Mouse (Mus musculus): Measurements from ENCODE around the gene Ptprs. TPM values are rescaled to one million over a fixed set of nuclear protein-coding genes. Genes with fewer than 3 reads are reported as not detected.

Gene Ptprs
- polyA plus RNA-seq, 1 experiment, result 478 TPM

DNA sequence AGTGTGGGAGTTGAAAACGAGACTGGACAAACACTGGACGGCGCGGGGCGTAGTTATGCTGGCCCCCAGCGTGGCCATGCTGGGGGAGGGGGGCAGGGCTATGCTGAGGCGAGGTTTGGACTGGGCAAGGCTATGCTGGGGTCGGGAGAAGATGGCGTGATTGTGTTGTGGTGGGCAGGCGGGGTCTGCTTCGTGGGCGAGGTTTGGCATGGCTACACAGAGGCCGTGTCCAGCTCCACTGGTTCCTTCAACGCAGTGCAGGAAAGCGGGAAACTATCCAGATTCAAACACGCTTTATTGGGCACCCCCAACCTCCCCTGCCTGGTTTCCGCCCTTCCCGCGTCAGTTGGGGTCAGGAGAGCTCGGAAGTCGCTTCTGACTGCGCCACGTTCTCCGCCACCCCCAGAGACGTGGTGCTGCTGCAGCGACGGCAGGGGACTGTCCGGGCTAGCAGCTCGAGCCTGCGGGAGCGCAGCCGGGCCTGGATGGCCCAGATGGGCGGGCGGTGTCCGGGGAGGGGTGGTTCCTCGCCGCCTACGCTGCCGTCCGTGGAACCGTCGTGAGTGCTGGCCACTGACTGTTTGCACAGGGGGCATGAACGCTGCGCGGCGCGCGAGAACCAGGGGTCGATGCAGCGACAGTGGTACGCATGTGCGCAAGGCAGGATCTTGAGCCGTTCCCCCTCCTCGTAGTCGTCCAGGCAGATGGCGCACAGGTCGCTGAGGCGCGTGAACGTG, 34.9 kb upstream of the Ptprs start:
- Histone ChIP-seq H3K4me1 (ENCODE audit: control insufficient read depth, insufficient read depth, low read length) (peaks cover 13% of the 10 kb centered on the region), H3K27ac (ENCODE audit: insufficient read depth, low read length) (no peak overlapping the region), H3K4me3 (replicated peaks; ENCODE audit: insufficient read depth, low read depth, low read length) (no peak overlapping the region), H3K27me3 (ENCODE audit: control insufficient read depth, insufficient read depth, low read length) (no peaks in the 10 kb centered on the region)
- TF ChIP-seq CTCF (IDR thresholded peaks at IDR 0.05; ENCODE audit: borderline replicate concordance, insufficient read depth, low read depth, low read length) (no peak), POLR2A (IDR thresholded peaks at IDR 0.05; ENCODE audit: borderline replicate concordance, insufficient read depth, low read length) (no peak)
- DNase-seq, result peak; percentile 34 to 47
- WGBS, result 2% methylated on average over 60 of the region's 60 CpGs

DNA sequence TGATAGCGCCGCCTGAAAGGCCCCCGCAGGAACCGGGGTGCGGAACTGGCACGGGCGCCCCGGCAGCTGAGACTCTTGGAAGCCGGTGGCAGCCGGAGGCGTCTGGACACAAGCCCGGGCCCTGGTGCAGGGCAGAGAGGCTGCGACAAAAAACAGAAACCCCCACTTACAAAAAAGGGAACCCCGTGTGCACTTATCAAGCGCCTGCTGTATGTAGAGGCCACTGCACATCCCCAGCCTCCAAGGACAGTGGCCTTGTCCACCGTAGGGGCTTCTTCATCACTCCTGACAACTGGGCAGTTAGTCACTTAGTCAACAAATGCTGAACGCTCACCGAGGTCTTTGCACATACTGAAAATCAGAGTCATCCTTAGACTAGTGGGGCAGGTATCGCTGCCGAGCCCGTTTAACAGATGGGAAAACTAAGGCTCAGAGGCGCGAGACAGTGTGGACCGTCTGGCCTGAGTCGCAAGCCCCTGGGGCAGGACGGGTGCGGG, 34.2 kb upstream of the Ptprs start:
- 5% methylated on average over 27 of the region's 27 CpGs for WGBS
- no peak overlapping the region for H3K4me3 ChIP-seq (replicated peaks; ENCODE audit: insufficient read depth, low read depth, low read length)
- TF ChIP-seq POLR2A (IDR thresholded peaks at IDR 0.05; ENCODE audit: borderline replicate concordance, insufficient read depth, low read length) (no peak), CTCF (IDR thresholded peaks at IDR 0.05; ENCODE audit: borderline replicate concordance, insufficient read depth, low read depth, low read length) (no peak)
- peaks cover 13% of the 10 kb centered on the region for H3K4me1 ChIP-seq (ENCODE audit: control insufficient read depth, insufficient read depth, low read length)
- DNase-seq, result peak; percentile 75 to 76
- no peak overlapping the region for H3K27ac ChIP-seq (ENCODE audit: insufficient read depth, low read length)
- no peaks in the 10 kb centered on the region for H3K27me3 ChIP-seq (ENCODE audit: control insufficient read depth, insufficient read depth, low read length)

DNA sequence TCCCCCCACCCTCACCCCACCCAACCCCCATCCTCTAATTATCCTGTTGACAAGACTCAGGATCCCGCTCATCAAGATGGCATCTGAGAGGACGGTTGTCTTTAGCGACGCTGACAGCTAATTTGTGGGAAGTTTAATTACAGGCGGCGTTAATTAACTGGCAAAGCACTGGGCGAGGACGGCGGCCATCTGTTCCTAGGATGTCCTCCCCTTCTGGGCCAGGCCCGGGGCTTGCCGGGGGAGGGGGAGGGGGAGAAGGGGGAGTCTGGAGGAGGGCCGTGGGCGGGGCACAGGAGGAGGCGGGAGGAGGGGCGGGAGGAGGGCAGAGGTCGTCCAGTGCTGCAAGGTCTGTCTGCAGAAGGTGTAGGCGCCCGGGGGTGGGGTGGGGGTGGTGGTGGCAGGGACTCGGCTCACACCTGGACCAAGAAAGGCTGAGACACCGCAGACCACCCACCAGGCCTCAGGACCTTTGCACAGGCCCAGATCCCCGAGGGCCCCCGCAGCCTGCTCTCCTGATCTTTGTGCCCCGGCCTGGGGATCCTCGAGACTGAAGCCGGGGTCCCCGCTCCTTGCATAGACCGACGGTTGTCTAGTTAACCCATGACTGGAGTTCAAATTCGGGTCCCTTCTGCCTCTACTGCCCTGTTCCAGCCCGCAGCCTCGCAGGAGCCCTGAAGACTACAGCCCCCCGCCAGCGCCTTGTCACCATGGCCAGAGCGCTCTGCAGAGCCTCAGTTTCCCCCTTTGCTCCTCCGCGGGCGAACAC, 33.6 kb upstream of the Ptprs start:
- H3K27ac ChIP-seq (ENCODE audit: insufficient read depth, low read length), result no peak overlapping the region

GRCm38 (mm10) chr17:56509021-56509640, 32.8 kb upstream of the Ptprs start:
- Histone ChIP-seq H3K27ac (ENCODE audit: insufficient read depth, low read length) (no peak overlapping the region), H3K4me1 (ENCODE audit: control insufficient read depth, insufficient read depth, low read length) (peaks cover 13% of the 10 kb centered on the region), H3K4me3 (replicated peaks; ENCODE audit: insufficient read depth, low read depth, low read length) (no peak overlapping the region), H3K27me3 (ENCODE audit: control insufficient read depth, insufficient read depth, low read length) (no peaks in the 10 kb centered on the region)
- WGBS, result 49% methylated on average over 10 of the region's 10 CpGs
- no peak for TF ChIP-seq CTCF (IDR thresholded peaks at IDR 0.05; ENCODE audit: borderline replicate concordance, insufficient read depth, low read depth, low read length)
- DNase-seq, result peak in 1 of 2 experiments; percentile 11

More for the DNA sequence above, 33.6 kb upstream of the Ptprs start:
- Histone ChIP-seq H3K27me3 (ENCODE audit: control insufficient read depth, insufficient read depth, low read length) (no peaks in the 10 kb centered on the region), H3K4me3 (replicated peaks; ENCODE audit: insufficient read depth, low read depth, low read length) (no peak overlapping the region), H3K4me1 (ENCODE audit: control insufficient read depth, insufficient read depth, low read length) (peaks cover 13% of the 10 kb centered on the region)
- TF ChIP-seq CTCF (IDR thresholded peaks at IDR 0.05; ENCODE audit: borderline replicate concordance, insufficient read depth, low read depth, low read length) (no peak), POLR2A (IDR thresholded peaks at IDR 0.05; ENCODE audit: borderline replicate concordance, insufficient read depth, low read length) (no peak)
- 1% methylated on average over 30 of the region's 37 CpGs for WGBS
- DNase-seq, result peak; percentile 76 to 84

- Histone ChIP-seq H3K27me3 (ENCODE audit: control insufficient read depth, insufficient read depth, low read length) (no peaks in the 10 kb centered on the region), H3K27ac (ENCODE audit: insufficient read depth, low read length) (peak overlapping the region; percentile 84), H3K4me3 (replicated peaks; ENCODE audit: insufficient read depth, low read depth, low read length) (peak overlapping the region; percentile 66), H3K4me1 (ENCODE audit: control insufficient read depth, insufficient read depth, low read length) (peaks cover 15% of the 10 kb centered on the region)
- TF ChIP-seq POLR2A (IDR thresholded peaks at IDR 0.05; ENCODE audit: borderline replicate concordance, insufficient read depth, low read length) (peak; percentile 26; the same call in 1 of the 2 replicates), CTCF (IDR thresholded peaks at IDR 0.05; ENCODE audit: borderline replicate concordance, insufficient read depth, low read depth, low read length) (no peak)
- peak; percentile 96 to 99 for DNase-seq
- WGBS, result 1% methylated on average over 42 of the region's 42 CpGs
These were observed 31.1 kb upstream of the Ptprs start for GRCm38 (mm10) chr17:56507161-56508068.

- H3K27me3 ChIP-seq (ENCODE audit: control insufficient read depth, insufficient read depth, low read length), result no peaks in the 10 kb centered on the region
- peak overlapping the region; percentile 84; the same call in 1 of the 2 replicates for H3K27ac ChIP-seq (ENCODE audit: insufficient read depth, low read length)
- H3K4me3 ChIP-seq (replicated peaks; ENCODE audit: insufficient read depth, low read depth, low read length), result peak overlapping the region; percentile 10
- WGBS, result 65% methylated on average over 15 of the region's 15 CpGs
- TF ChIP-seq POLR2A (IDR thresholded peaks at IDR 0.05; ENCODE audit: borderline replicate concordance, insufficient read depth, low read length) (no peak), CTCF (IDR thresholded peaks at IDR 0.05; ENCODE audit: borderline replicate concordance, insufficient read depth, low read depth, low read length) (no peak)
- peaks cover 21% of the 10 kb centered on the region for H3K4me1 ChIP-seq (ENCODE audit: control insufficient read depth, insufficient read depth, low read length)
- DNase-seq, result no peak
These were observed 30.3 kb upstream of the Ptprs start for GRCm38 (mm10) chr17:56506417-56507065.
